Mouse (Mus musculus) CD8-positive naive resting alpha-beta T cell, adult 57 days (primary cell): ENCODE results near the gene Samd3. TPM values are rescaled to one million over a fixed set of nuclear protein-coding genes. Genes with fewer than 3 reads are reported as not detected.

Source experiments
- total RNA-seq: library from RNA; stranded (reverse); gene quantifications from one replicate; pipeline ENCODE4 v1.2.4, GENCODE M21; 2023

Samd3 gene
- 0.86 TPM for total RNA-seq

DNA sequence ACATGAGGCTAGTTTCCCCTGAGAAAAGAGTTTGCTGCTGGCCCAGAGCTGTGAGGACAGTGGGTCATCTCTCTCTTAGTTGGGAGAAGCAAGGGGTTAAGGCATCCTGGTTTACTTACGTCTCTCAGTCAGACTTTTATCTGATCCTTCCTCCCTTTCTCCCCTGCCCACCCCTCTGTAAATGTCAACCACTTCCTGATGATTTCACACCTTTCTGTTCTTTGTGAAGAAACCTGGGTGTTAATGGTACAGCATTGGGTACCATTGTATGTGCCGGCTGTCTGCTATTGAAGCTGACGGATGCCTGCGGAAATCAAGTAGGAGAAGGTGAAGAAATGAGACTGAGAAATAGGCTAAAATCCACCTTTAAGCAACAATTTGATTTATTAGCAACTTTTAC is at the start of gene Samd3:
Gene Samd3, plus strand, starts transcription at position 220 of the 400 bp plus-strand sequence.

Other genes starting within 250 kb of the Samd3 start
- not detected for gene Gm9767, start 151.5 kb upstream of the Samd3 start, total RNA-seq
- not detected for gene Tmem200a, start 150.7 kb upstream of the Samd3 start, total RNA-seq
- 44.0 TPM for gene L3mbtl3, start 146.3 kb downstream of the Samd3 start, total RNA-seq